Mouse (Mus musculus): ENCODE measurements at regions not wholly inside any gene's neighbourhood (a gene's known extent, or its start where the extent isn't known, plus 50 kb on each side); places are given as distances from the start of the nearest gene placed in this dataset.

- no peak for DNase-seq (ENCODE audit: low spot score in 2 of 2)
These were observed 231.5 kb downstream of the Mycn start for GRCm38 (mm10) chr12:12710184-12710609.

GRCm38 (mm10) chr12:12708954-12709523, 232.7 kb downstream of the Mycn start:
- DNase-seq (ENCODE audit: low spot score in 2 of 2): no peak

GRCm38 (mm10) chr12:12706326-12706920, 235.3 kb downstream of the Mycn start:
- peak in 1 of 2 experiments; percentile 24 for DNase-seq (ENCODE audit: low spot score in 2 of 2)

- no peak for DNase-seq (ENCODE audit: low spot score in 2 of 2)
These were observed 240.0 kb downstream of the Mycn start for GRCm38 (mm10) chr12:12701735-12702134.

GRCm38 (mm10) chr12:12701060-12701667, 240.6 kb downstream of the Mycn start:
- no peak for DNase-seq (ENCODE audit: low spot score in 2 of 2)

GRCm38 (mm10) chr12:12693838-12694777, 247.6 kb downstream of the Mycn start:
- no peak for DNase-seq (ENCODE audit: low spot score in 2 of 2)

GRCm38 (mm10) chr12:12687376-12687775, 254.3 kb downstream of the Mycn start:
- DNase-seq (ENCODE audit: low spot score in 2 of 2): no peak

GRCm38 (mm10) chr12:12685217-12685522, 256.5 kb downstream of the Mycn start:
- no peak for DNase-seq (ENCODE audit: low spot score in 2 of 2)

- peak in 1 of 2 experiments; percentile 41 for DNase-seq (ENCODE audit: low spot score in 2 of 2)
These were observed 257.1 kb downstream of the Mycn start for GRCm38 (mm10) chr12:12684481-12685216.

- DNase-seq (ENCODE audit: low spot score in 2 of 2): no peak
These were observed 257.8 kb downstream of the Mycn start for GRCm38 (mm10) chr12:12683733-12684470.

- DNase-seq (ENCODE audit: low spot score in 2 of 2): no peak
These were observed 260.6 kb downstream of the Mycn start for GRCm38 (mm10) chr12:12681101-12681500.

GRCm38 (mm10) chr12:12680371-12680921, 261.3 kb downstream of the Mycn start:
- DNase-seq (ENCODE audit: low spot score in 2 of 2): peak; percentile 55 to 71

- DNase-seq (ENCODE audit: low spot score in 2 of 2): peak; percentile 80 to 92
These were observed 265.0 kb downstream of the Mycn start for GRCm38 (mm10) chr12:12676676-12677075.

GRCm38 (mm10) chr12:12669931-12670330, 271.8 kb downstream of the Mycn start:
- no peak for DNase-seq (ENCODE audit: low spot score in 2 of 2)

- no peak for DNase-seq (ENCODE audit: low spot score in 2 of 2)
These were observed 272.8 kb downstream of the Mycn start for GRCm38 (mm10) chr12:12668919-12669318.

GRCm38 (mm10) chr12:12655611-12656010, 286.1 kb downstream of the Mycn start:
- no peak for DNase-seq (ENCODE audit: low spot score in 2 of 2)

GRCm38 (mm10) chr12:12655184-12655583, 286.5 kb downstream of the Mycn start:
- no peak for DNase-seq (ENCODE audit: low spot score in 2 of 2)

GRCm38 (mm10) chr12:12652361-12652760, 289.4 kb downstream of the Mycn start:
- no peak for DNase-seq (ENCODE audit: low spot score in 2 of 2)

- no peak for DNase-seq (ENCODE audit: low spot score in 2 of 2)
These were observed 291.4 kb downstream of the Mycn start for GRCm38 (mm10) chr12:12650309-12650708.

- DNase-seq (ENCODE audit: low spot score in 2 of 2): no peak
These were observed 294.2 kb downstream of the Mycn start for GRCm38 (mm10) chr12:12647467-12647866.

Measured in layer of hippocampus, postnatal 14 days (tissue).